Mouse (Mus musculus) intestine, postnatal 0 days (tissue): ENCODE measurements at regions not wholly inside any gene's neighbourhood (a gene's known extent, or its start where the extent isn't known, plus 50 kb on each side); places are given as distances from the start of the nearest gene placed in this dataset.

Experiments
- ATAC-seq: fragments of 200-750 bp; cut with Nextera tagmentation; 2 replicates; pipeline ENCODE4 v1.8.0; 2017; ENCODE audit warnings: mild to moderate bottlenecking, moderate TSS enrichment, moderate library complexity
- H3K27ac ChIP-seq: fragments of 300-500 bp; sonication (generic); 2 replicates; pipeline ENCODE4 v1.5.1; 2014; ENCODE audit warnings: mild to moderate bottlenecking, low read depth, low read length, moderate library complexity
- H3K27me3 ChIP-seq: fragments of 300-500 bp; sonication (generic); replicated peaks from 2 replicates; pipeline ENCODE4 v1.6.1; 2014; ENCODE audit warnings: low read length, mixed read lengths; ENCODE audit not compliant: control insufficient read depth, insufficient read depth
- H3K36me3 ChIP-seq: fragments of 300-500 bp; sonication (generic); 2 replicates; pipeline ENCODE4 v1.6.1; 2014; ENCODE audit warnings: mild to moderate bottlenecking, moderate library complexity; ENCODE audit not compliant: control insufficient read depth, insufficient read depth
- H3K4me1 ChIP-seq: fragments of 300-500 bp; sonication (generic); replicated peaks from 2 replicates; pipeline ENCODE4 v1.6.1; 2014; ENCODE audit warnings: antibody characterized with exemption, low read length, mixed read lengths; ENCODE audit not compliant: control insufficient read depth, insufficient read depth
- H3K4me2 ChIP-seq: fragments of 300-500 bp; sonication (generic); replicated peaks from 2 replicates; pipeline ENCODE4 v1.6.1; 2014; ENCODE audit warnings: low read depth, mild to moderate bottlenecking, moderate library complexity
- H3K4me3 ChIP-seq: fragments of 300-500 bp; sonication (generic); 2 replicates; pipeline ENCODE4 v1.5.1; 2014; ENCODE audit warnings: low read depth, low read length
- H3K9ac ChIP-seq: fragments of 300-500 bp; sonication (generic); 2 replicates; pipeline ENCODE4 v1.6.1; 2014; ENCODE audit warnings: mild to moderate bottlenecking, low read depth, low read length
- H3K9me3 ChIP-seq: fragments of 300-500 bp; sonication (generic); 2 replicates; pipeline ENCODE4 v1.6.1; 2016; ENCODE audit warnings: mixed run types; ENCODE audit not compliant: control insufficient read depth
- CTCF ChIP-seq: sonication (generic); IDR thresholded peaks from 2 replicates; pipeline ENCODE4 v1.5.1; 2016; ENCODE audit warnings: low read depth, mild to moderate bottlenecking, control low read depth, antibody characterized with exemption, moderate library complexity
- WGBS: fragments of 180-500 bp; shearing (Covaris S2); extraction: QIAGEN DNeasy Blood & Tissue Kit; methylation state at CpG from one replicate; pipeline ENCODE4 v1.1.7; 2014; 5-methylcytosine and 5-hydroxymethylcytosine counted together

GRCm38 (mm10) chr10:66433490-66433889 is 662.4 kb upstream of the Jmjd1c start:
- H3K27ac ChIP-seq, result no peak overlapping the region
- 75% methylated on average over 2 of the region's 2 CpGs for WGBS
- no peak overlapping the region for H3K9ac ChIP-seq
- H3K9me3 ChIP-seq, result no peaks in the 10 kb centered on the region
- H3K4me3 ChIP-seq, result no peak overlapping the region
- TF ChIP-seq CTCF, result no peak
- no peaks in the 10 kb centered on the region for H3K4me1 ChIP-seq
- no peak overlapping the region for H3K4me2 ChIP-seq
- no peaks in the 10 kb centered on the region for H3K27me3 ChIP-seq
- no peak for ATAC-seq
- H3K36me3 ChIP-seq, result no peaks in the 10 kb centered on the region

GRCm38 (mm10) chr10:66470684-66471083 is 625.2 kb upstream of the Jmjd1c start:
- no peak for ATAC-seq
- Histone ChIP-seq H3K27ac (no peak overlapping the region), H3K4me2 (no peak overlapping the region), H3K9me3 (no peaks in the 10 kb centered on the region), H3K27me3 (no peaks in the 10 kb centered on the region), H3K4me1 (no peaks in the 10 kb centered on the region), H3K9ac (no peak overlapping the region), H3K36me3 (no peaks in the 10 kb centered on the region), H3K4me3 (no peak overlapping the region)
- TF ChIP-seq CTCF, result no peak
- 69% methylated on average over 4 of the region's 4 CpGs for WGBS

- ATAC-seq, result no peak
- H3K36me3 ChIP-seq, result no peaks in the 10 kb centered on the region
- no peak for TF ChIP-seq CTCF
- 72% methylated on average over 4 of the region's 4 CpGs for WGBS
- no peaks in the 10 kb centered on the region for H3K9me3 ChIP-seq
- no peaks in the 10 kb centered on the region for H3K4me1 ChIP-seq
- no peak overlapping the region for H3K4me2 ChIP-seq
- H3K27me3 ChIP-seq, result no peaks in the 10 kb centered on the region
- no peak overlapping the region for H3K27ac ChIP-seq
- no peak overlapping the region for H3K4me3 ChIP-seq
- no peak overlapping the region for H3K9ac ChIP-seq
Observed at GRCm38 (mm10) chr10:66472038-66472437, 623.9 kb upstream of the Jmjd1c start.

- Histone ChIP-seq H3K4me1 (no peaks in the 10 kb centered on the region), H3K4me2 (no peak overlapping the region), H3K27ac (no peak overlapping the region), H3K9me3 (no peaks in the 10 kb centered on the region), H3K4me3 (no peak overlapping the region), H3K9ac (no peak overlapping the region), H3K27me3 (no peaks in the 10 kb centered on the region), H3K36me3 (no peaks in the 10 kb centered on the region)
- no peak for ATAC-seq
- WGBS, result 63% methylated on average over 1 of the region's 1 CpGs
- no peak for TF ChIP-seq CTCF
Observed at GRCm38 (mm10) chr10:66475187-66475735, 620.7 kb upstream of the Jmjd1c start.

GRCm38 (mm10) chr10:66490871-66491270 is 605.1 kb upstream of the Jmjd1c start:
- no peak overlapping the region for H3K9ac ChIP-seq
- H3K27ac ChIP-seq, result no peak overlapping the region
- WGBS, result 50% methylated on average over 5 of the region's 5 CpGs
- H3K27me3 ChIP-seq, result no peaks in the 10 kb centered on the region
- no peaks in the 10 kb centered on the region for H3K36me3 ChIP-seq
- no peak overlapping the region for H3K4me3 ChIP-seq
- H3K4me2 ChIP-seq, result no peak overlapping the region
- no peaks in the 10 kb centered on the region for H3K4me1 ChIP-seq
- no peaks in the 10 kb centered on the region for H3K9me3 ChIP-seq
- no peak for TF ChIP-seq CTCF
- ATAC-seq, result no peak

GRCm38 (mm10) chr10:66491850-66492249 is 604.1 kb upstream of the Jmjd1c start:
- no peak for ATAC-seq
- no peaks in the 10 kb centered on the region for H3K27me3 ChIP-seq
- 56% methylated on average over 10 of the region's 10 CpGs for WGBS
- no peak overlapping the region for H3K27ac ChIP-seq
- H3K4me1 ChIP-seq, result no peaks in the 10 kb centered on the region
- no peak for TF ChIP-seq CTCF
- H3K9ac ChIP-seq, result no peak overlapping the region
- no peaks in the 10 kb centered on the region for H3K36me3 ChIP-seq
- no peak overlapping the region for H3K4me2 ChIP-seq
- H3K4me3 ChIP-seq, result no peak overlapping the region
- no peaks in the 10 kb centered on the region for H3K9me3 ChIP-seq

- ATAC-seq, result no peak
- H3K4me3 ChIP-seq, result no peak overlapping the region
- 88% methylated on average over 5 of the region's 5 CpGs for WGBS
- no peak overlapping the region for H3K9ac ChIP-seq
- H3K27ac ChIP-seq, result no peak overlapping the region
- TF ChIP-seq CTCF, result no peak
- H3K9me3 ChIP-seq, result no peaks in the 10 kb centered on the region
- H3K4me1 ChIP-seq, result no peaks in the 10 kb centered on the region
- no peaks in the 10 kb centered on the region for H3K36me3 ChIP-seq
- H3K27me3 ChIP-seq, result no peaks in the 10 kb centered on the region
- no peak overlapping the region for H3K4me2 ChIP-seq
Observed at GRCm38 (mm10) chr10:66539846-66540245, 556.1 kb upstream of the Jmjd1c start.
